Mouse (Mus musculus): ENCODE measurements around the gene Cysrt1.

DNA sequence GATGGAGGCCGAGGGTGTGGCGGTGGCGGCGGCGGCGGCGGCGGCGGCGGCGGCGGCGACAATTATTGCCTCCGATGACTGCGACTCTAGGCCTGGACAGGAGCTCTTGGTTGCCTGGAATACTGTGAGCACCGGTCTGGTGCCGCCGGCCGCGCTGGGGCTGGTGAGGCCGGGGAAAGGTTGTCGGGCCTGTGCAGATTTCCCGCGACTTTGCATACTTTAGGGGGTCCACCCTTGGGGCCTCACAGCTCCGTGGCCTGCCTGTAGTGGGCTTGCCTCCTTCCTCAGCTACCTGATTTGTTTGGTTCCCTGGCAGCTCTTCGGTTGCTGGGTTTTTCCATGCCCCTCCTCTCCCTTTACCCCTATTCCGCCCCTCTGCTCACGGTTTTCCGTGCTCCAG is 30.3 kb upstream of the Cysrt1 start:
- no peak for TF ChIP-seq EP300 (optimal IDR thresholded peaks at IDR 0.05)
- TF ChIP-seq CTCF (IDR thresholded peaks at IDR 0.05; ENCODE audit: low read depth), result no peak
